Mouse (Mus musculus): ENCODE measurements around the gene 4930435E12Rik.

DNA sequence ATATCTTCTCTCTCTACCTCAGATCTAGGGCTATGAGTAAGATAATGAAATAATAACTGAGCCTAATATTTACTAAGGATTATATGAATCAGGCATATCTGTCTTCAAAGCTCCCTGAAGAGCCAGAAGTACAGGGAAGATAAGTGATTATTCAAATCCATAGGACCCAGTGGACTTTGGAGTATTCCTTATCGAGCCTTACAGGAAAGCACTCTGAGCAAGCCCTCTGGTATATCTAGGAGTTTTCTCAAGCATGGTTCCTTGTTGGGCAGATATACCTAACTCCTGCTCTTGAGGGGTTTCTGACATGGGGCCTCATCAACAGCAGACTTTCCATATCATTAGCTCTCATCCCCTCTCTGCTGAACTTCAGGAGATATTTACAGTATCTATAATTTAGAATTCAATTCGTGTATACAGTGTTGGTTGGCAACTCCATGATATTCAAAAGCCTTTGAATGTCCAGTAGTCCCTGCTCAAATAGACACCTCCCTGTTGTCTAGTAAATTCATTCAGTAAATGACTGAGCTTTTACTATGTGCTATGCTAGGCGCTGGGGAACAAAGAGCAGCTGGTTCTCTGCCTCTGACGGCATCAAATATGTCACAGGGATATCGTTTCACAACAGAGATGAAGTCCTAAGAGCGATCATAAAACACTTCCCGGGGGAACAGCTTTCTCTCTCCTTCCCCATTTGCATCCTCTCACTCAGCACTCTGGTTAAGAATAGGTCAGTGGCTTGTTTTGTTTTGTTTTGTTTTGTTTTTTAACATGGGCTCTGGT is 53.4 kb downstream of the 4930435E12Rik start:
- TF ChIP-seq GATA1 (IDR thresholded peaks at IDR 0.05; ENCODE audit: borderline replicate concordance, low read length) (no peak), FLI1 (IDR thresholded peaks at IDR 0.05; ENCODE audit: low read length) (no peak)

Data from megakaryocyte, embryonic 14.5 days (primary cell).